Mouse (Mus musculus) embryonic fibroblast, embryonic 13.5 days (primary cell): ENCODE data around the gene Afg1l. TPM values are rescaled to one million over a fixed set of nuclear protein-coding genes. Genes with fewer than 3 reads are reported as not detected.

Experiments
- H3K27ac ChIP-seq: 2 replicates; pipeline ENCODE4 v1.5.1; 2012; ENCODE audit warnings: low read length, control low read depth, inconsistent platforms; ENCODE audit not compliant: insufficient read depth
- H3K4me1 ChIP-seq: 2 replicates; pipeline ENCODE4 v1.6.1; 2011; ENCODE audit warnings: low read length; ENCODE audit not compliant: control insufficient read depth, insufficient read depth
- H3K4me3 ChIP-seq: 2 replicates; pipeline ENCODE4 v1.5.1; 2011; ENCODE audit warnings: mild to moderate bottlenecking, control low read depth, low read length; ENCODE audit not compliant: insufficient read depth
- CTCF ChIP-seq: IDR thresholded peaks from 2 replicates; pipeline ENCODE4 v1.5.1; 2011; ENCODE audit warnings: mild to moderate bottlenecking, control low read depth, low read length, moderate library complexity, borderline replicate concordance; ENCODE audit not compliant: insufficient read depth
- POLR2A ChIP-seq: IDR thresholded peaks from 2 replicates; pipeline ENCODE4 v1.6.1; 2011; ENCODE audit warnings: low read depth, mild to moderate bottlenecking, control low read depth, low read length, moderate library complexity
- polyA plus RNA-seq: library from polyadenylated mRNA; stranded (reverse); fragments of >200 nt; gene quantifications from 2 replicates; pipeline ENCODE4 v1.2.4, GENCODE M21; 2011; ENCODE audit warnings: low read depth; ENCODE audit not compliant: missing spikeins, insufficient read length

The Afg1l gene
- polyA plus RNA-seq, 1 experiment, result 5.7 TPM

GRCm38 (mm10) chr10:42297954-42298353, 180.4 kb downstream of the Afg1l start:
- TF ChIP-seq CTCF (no peak), POLR2A (no peak)
- Histone ChIP-seq H3K27ac (no peak overlapping the region), H3K4me3 (no peak overlapping the region), H3K4me1 (peaks cover 2% of the 10 kb centered on the region)

- no peak overlapping the region for H3K27ac ChIP-seq
- H3K4me3 ChIP-seq, result no peak overlapping the region
- H3K4me1 ChIP-seq, result peaks cover 2% of the 10 kb centered on the region
- no peak for TF ChIP-seq CTCF
- TF ChIP-seq POLR2A, result no peak
These were observed 181.3 kb downstream of the Afg1l start for GRCm38 (mm10) chr10:42297109-42297508.

GRCm38 (mm10) chr10:42296559-42296958, 181.8 kb downstream of the Afg1l start:
- no peak overlapping the region for H3K27ac ChIP-seq
- no peak overlapping the region for H3K4me3 ChIP-seq
- no peak for TF ChIP-seq CTCF
- no peak for TF ChIP-seq POLR2A
- peaks cover 2% of the 10 kb centered on the region for H3K4me1 ChIP-seq

DNA sequence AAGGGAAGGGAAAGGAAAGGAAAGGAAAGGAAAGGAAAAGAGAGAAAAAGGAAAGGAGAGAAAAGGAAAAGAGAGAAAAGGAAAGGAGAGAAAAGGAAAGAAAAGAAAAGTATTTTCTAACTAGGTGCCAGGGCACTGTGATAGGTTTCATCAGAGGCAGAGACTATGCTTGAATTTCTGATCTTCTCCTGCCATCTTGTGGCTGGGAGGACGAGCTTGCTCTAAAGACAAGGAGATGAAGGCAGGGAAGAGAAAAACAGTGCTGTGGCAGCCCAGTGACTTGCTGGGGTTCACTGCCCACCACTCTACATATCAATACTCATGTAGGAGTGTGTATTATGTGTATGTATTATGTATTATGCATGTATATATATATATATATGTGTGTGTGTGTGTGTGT, 183.3 kb downstream of the Afg1l start:
- TF ChIP-seq CTCF (no peak), POLR2A (no peak)
- no peaks in the 10 kb centered on the region; the same call in none of the 2 replicates for H3K4me1 ChIP-seq
- no peak overlapping the region for H3K27ac ChIP-seq
- H3K4me3 ChIP-seq, result no peak overlapping the region

- Histone ChIP-seq H3K4me3 (no peak overlapping the region), H3K4me1 (no peaks in the 10 kb centered on the region; the same call in 1 of the 2 replicates), H3K27ac (no peak overlapping the region)
- TF ChIP-seq CTCF (no peak), POLR2A (no peak)
These were observed 184.0 kb downstream of the Afg1l start for GRCm38 (mm10) chr10:42294392-42294791.

DNA sequence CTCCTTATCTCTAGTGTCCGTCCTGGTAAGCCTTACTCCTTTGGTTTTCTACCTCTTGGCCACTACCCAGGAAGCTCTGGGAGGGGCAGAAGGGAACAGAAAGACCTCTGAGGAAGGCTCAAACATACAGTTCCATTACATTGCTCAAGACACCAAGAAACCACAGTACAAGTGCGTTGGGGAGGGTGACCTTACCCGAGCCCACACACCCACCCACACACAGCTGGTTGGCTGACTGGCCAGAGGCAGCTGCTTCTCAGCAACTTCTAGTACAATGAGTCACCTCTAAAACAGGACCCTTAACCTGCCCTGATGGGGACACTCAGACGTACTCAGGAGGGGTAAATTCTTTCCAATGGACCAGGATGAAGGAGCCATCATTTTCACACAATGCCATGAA, 184.5 kb downstream of the Afg1l start:
- Histone ChIP-seq H3K4me3 (no peak overlapping the region), H3K4me1 (no peaks in the 10 kb centered on the region), H3K27ac (no peak overlapping the region)
- TF ChIP-seq POLR2A, result no peak
- TF ChIP-seq CTCF, result no peak

GRCm38 (mm10) chr10:42291360-42291759, 187.0 kb downstream of the Afg1l start:
- Histone ChIP-seq H3K4me3 (no peak overlapping the region), H3K4me1 (no peaks in the 10 kb centered on the region), H3K27ac (no peak overlapping the region)
- TF ChIP-seq CTCF, result peak; percentile 38
- TF ChIP-seq POLR2A, result no peak

DNA sequence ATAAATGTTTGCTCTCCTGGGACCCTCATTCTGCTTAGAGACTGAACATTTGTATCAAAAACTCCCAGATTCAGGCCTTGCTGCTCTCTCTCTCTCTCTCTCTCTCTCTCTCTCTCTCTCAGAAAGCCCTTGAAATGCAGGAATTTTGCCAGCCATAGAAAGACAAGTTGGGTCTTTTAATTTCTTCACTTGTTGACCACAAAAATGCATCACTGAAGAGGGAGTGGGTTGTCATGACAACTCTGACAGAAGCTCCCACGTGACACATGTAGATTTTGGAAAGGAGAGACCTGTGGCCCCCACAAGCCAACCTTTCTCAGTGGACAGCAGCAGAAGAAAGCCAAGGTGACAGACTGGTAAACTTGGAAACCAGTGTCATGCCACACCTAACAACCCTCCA, 190.7 kb downstream of the Afg1l start:
- Histone ChIP-seq H3K4me1 (no peaks in the 10 kb centered on the region), H3K27ac (no peak overlapping the region), H3K4me3 (no peak overlapping the region)
- no peak for TF ChIP-seq POLR2A
- no peak for TF ChIP-seq CTCF

GRCm38 (mm10) chr10:42278307-42278850, 200.0 kb downstream of the Afg1l start:
- Histone ChIP-seq H3K27ac (no peak overlapping the region), H3K4me3 (peak overlapping the region; percentile 82), H3K4me1 (no peaks in the 10 kb centered on the region)
- TF ChIP-seq POLR2A (no peak), CTCF (no peak)

DNA sequence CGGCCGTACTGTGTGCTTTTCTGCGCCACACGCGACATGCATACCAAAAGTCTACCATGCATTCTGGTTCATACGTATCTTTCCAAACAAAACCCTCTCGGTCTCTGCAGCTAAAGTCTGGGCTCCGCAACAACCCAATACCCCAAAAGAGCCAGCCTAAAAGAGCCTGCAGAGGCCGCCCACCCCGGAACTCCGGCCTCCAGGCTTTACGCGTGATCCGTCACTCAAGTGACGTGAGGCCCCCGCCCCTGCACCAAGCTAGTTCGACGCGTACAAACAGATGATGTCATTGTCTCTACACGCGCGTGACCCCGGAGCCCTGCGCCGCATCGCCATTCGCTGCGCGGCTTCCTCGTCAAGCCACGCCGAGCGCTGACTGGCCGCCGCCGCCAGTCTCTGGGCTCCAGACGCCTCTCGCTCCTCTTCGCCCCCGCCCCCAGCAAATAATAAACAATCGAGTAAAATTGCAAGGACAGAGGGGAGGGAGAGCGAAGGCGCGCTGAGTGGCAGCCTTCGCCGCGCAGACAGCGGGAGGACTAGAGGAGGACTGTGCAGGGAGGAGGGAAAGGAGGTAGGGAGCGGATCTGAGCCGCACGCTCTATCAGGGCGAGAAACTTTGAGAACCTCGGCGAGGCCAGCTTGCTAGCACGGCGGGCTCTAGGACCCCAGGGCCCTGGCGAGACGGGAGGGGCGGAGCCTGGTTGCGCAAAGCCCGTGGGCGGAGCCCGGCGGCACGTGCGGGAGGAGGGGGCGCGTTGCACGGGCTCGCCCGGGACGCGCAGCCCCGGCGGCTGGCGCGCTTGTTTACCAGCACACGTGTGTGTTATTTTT, 200.7 kb downstream of the Afg1l start:
- no peaks in the 10 kb centered on the region for H3K4me1 ChIP-seq
- H3K4me3 ChIP-seq, result peak overlapping the region; percentile 82
- H3K27ac ChIP-seq, result peak overlapping the region; percentile 90
- TF ChIP-seq CTCF (no peak), POLR2A (peak; percentile 76)
